Mouse (Mus musculus) liver, embryonic 14.5 days (tissue): ENCODE measurements around the gene Aak1. TPM values are rescaled to one million over a fixed set of nuclear protein-coding genes. Genes with fewer than 3 reads are reported as not detected.

Experiments used
- ATAC-seq: fragments of 200-750 bp; cut with Nextera tagmentation; 2 replicates; pipeline ENCODE4 v1.8.0; 2017; ENCODE audit warnings: moderate number of reproducible peaks, mild to moderate bottlenecking, moderate library complexity; ENCODE audit not compliant: insufficient read depth
- DNase-seq, 3 experiments: peaks; one replicate each; pipeline ENCODE4 v3.0.0-alpha.2; 2012 to 2013; ENCODE audit warnings: low read depth in 3 of 3, low spot score in 3 of 3
- H3K27ac ChIP-seq: fragments of 300-500 bp; sonication (generic); 2 replicates; pipeline ENCODE4 v1.5.1; 2014; ENCODE audit warnings: moderate library complexity, mild to moderate bottlenecking, control low read depth, inconsistent platforms
- H3K27me3 ChIP-seq: fragments of 300-500 bp; sonication (generic); 2 replicates; pipeline ENCODE4 v1.6.1; 2014; ENCODE audit warnings: mild to moderate bottlenecking, low read length, moderate library complexity; ENCODE audit not compliant: control insufficient read depth, insufficient read depth
- H3K36me3 ChIP-seq: fragments of 300-500 bp; sonication (generic); replicated peaks from 2 replicates; pipeline ENCODE4 v1.6.1; 2014; ENCODE audit warnings: low read depth; ENCODE audit not compliant: control insufficient read depth, insufficient read depth
- H3K4me1 ChIP-seq, 2 experiments: fragments of 200-500 bp in 1 of 2; fragments of 300-500 bp in 1 of 2; sonication (generic) in 1 of 2; replicated peaks; 2 replicates each; pipeline ENCODE4 v1.6.1; 2012 to 2014; ENCODE audit warnings: antibody characterized with exemption in 1 of 2, inconsistent platforms in 1 of 2, low read length in 1 of 2; ENCODE audit not compliant: control insufficient read depth in 2 of 2, insufficient read depth in 2 of 2
- H3K4me2 ChIP-seq: fragments of 300-500 bp; sonication (generic); 2 replicates; pipeline ENCODE4 v1.6.1; 2014; ENCODE audit warnings: low read depth, mild to moderate bottlenecking, control low read depth, moderate library complexity
- H3K4me3 ChIP-seq, 2 experiments: fragments of 200-500 bp in 1 of 2; fragments of 300-500 bp in 1 of 2; sonication (generic) in 1 of 2; 2 replicates each; pipeline ENCODE4 v1.5.1; 2012 to 2014; ENCODE audit warnings: low read depth in 2 of 2, low read length in 2 of 2, mild to moderate bottlenecking in 2 of 2, control low read depth in 1 of 2, inconsistent platforms in 1 of 2, moderate library complexity in 1 of 2; ENCODE audit not compliant: insufficient read depth in 1 of 2
- H3K9ac ChIP-seq: fragments of 300-500 bp; sonication (generic); replicated peaks from 2 replicates; pipeline ENCODE4 v1.6.1; 2014; ENCODE audit warnings: mild to moderate bottlenecking, control low read depth, moderate library complexity
- H3K9me3 ChIP-seq: fragments of 300-500 bp; sonication (generic); 2 replicates; pipeline ENCODE4 v1.6.1; 2016; ENCODE audit warnings: low read length, mixed read lengths; ENCODE audit not compliant: control insufficient read depth
- CTCF ChIP-seq: IDR thresholded peaks from 2 replicates; pipeline ENCODE4 v1.5.1; 2016; ENCODE audit warnings: antibody characterized with exemption, low read depth, control low read depth
- EP300 ChIP-seq: IDR thresholded peaks from 2 replicates; pipeline ENCODE4 v1.6.1; 2016; ENCODE audit warnings: antibody characterized with exemption, low read depth
- WGBS: fragments of 180-500 bp; shearing (Covaris S2); extraction: QIAGEN DNeasy Blood & Tissue Kit; methylation state at CpG from one replicate; pipeline ENCODE4 v1.1.7; 2014; ENCODE audit not compliant: insufficient replicate concordance; 5-methylcytosine and 5-hydroxymethylcytosine counted together
- polyA plus RNA-seq, 2 experiments: library from polyadenylated mRNA; depleted of rRNA in 1 of 2; stranded (reverse) in 1 of 2; unstranded in 1 of 2; fragments of >200 nt; fragmentation: Nextera tagmentation in 1 of 2; extraction: Ambion mirVana in 1 of 2; gene quantifications; 2 replicates each; pipeline versions ENCODE4 v1.2.1 to v1.2.3; 2012 to 2014

Gene Aak1
- polyA plus RNA-seq, 2 experiments: 2.4 to 4.2 TPM

- peak overlapping the region; percentile 0; the same call in 1 of the 2 replicates for H3K27ac ChIP-seq
- peak; percentile 11; the same call in 1 of the 2 replicates for ATAC-seq
These were observed 34.9 kb downstream of the Aak1 start for GRCm38 (mm10) chr6:86884230-86884629.

GRCm38 (mm10) chr6:86884746-86885145 is 35.4 kb downstream of the Aak1 start:
- Histone ChIP-seq H3K4me1 (peaks cover 18 to 35% of the 10 kb centered on the region in 2 experiments), H3K27ac (peak overlapping the region; percentile 0; the same call in 1 of the 2 replicates), H3K9me3 (no peaks in the 10 kb centered on the region), H3K27me3 (no peaks in the 10 kb centered on the region), H3K4me3 (no peak overlapping the region), H3K4me2 (peak overlapping the region; percentile 53), H3K9ac (no peak overlapping the region), H3K36me3 (no peaks in the 10 kb centered on the region)
- peak; percentile 51 to 58 (median 56) for DNase-seq
- peak; percentile 77 for TF ChIP-seq EP300
- no peak for TF ChIP-seq CTCF
- peak; percentile 86 for ATAC-seq
- 16% methylated on average over 6 of the region's 6 CpGs for WGBS

More at GRCm38 (mm10) chr6:86884230-86884629, 34.9 kb downstream of the Aak1 start:
- H3K4me3 ChIP-seq: no peak overlapping the region
- no peak overlapping the region for H3K9ac ChIP-seq
- 50% methylated on average over 2 of the region's 2 CpGs for WGBS
- no peaks in the 10 kb centered on the region for H3K36me3 ChIP-seq
- H3K4me1 ChIP-seq: peaks cover 18 to 35% of the 10 kb centered on the region in 2 experiments
- no peak for DNase-seq
- peak overlapping the region; percentile 53 for H3K4me2 ChIP-seq
- TF ChIP-seq EP300 (no peak), CTCF (no peak)
- no peaks in the 10 kb centered on the region for H3K9me3 ChIP-seq
- H3K27me3 ChIP-seq: no peaks in the 10 kb centered on the region

GRCm38 (mm10) chr6:86885816-86886529 is 36.7 kb downstream of the Aak1 start:
- Histone ChIP-seq H3K27ac (no peak overlapping the region), H3K4me1 (peaks cover 18 to 35% of the 10 kb centered on the region in 2 experiments), H3K36me3 (no peaks in the 10 kb centered on the region), H3K4me2 (no peak overlapping the region), H3K9ac (no peak overlapping the region), H3K9me3 (no peaks in the 10 kb centered on the region), H3K27me3 (no peaks in the 10 kb centered on the region), H3K4me3 (no peak overlapping the region)
- TF ChIP-seq EP300: no peak
- TF ChIP-seq CTCF: no peak
- ATAC-seq (no peak), DNase-seq (no peak)
- 57% methylated on average over 6 of the region's 6 CpGs for WGBS

GRCm38 (mm10) chr6:86886803-86887202 is 37.5 kb downstream of the Aak1 start:
- Histone ChIP-seq H3K27ac (no peak overlapping the region), H3K4me3 (no peak overlapping the region), H3K9me3 (no peaks in the 10 kb centered on the region), H3K4me1 (peaks cover 18 to 35% of the 10 kb centered on the region in 2 experiments), H3K4me2 (no peak overlapping the region), H3K27me3 (no peaks in the 10 kb centered on the region), H3K36me3 (no peaks in the 10 kb centered on the region), H3K9ac (no peak overlapping the region)
- ATAC-seq (no peak), DNase-seq (no peak)
- WGBS: 18% methylated on average over 4 of the region's 4 CpGs
- TF ChIP-seq CTCF (no peak), EP300 (no peak)

- no peak overlapping the region for H3K9ac ChIP-seq
- H3K4me2 ChIP-seq: no peak overlapping the region
- no peaks in the 10 kb centered on the region for H3K4me1 ChIP-seq
- TF ChIP-seq EP300: no peak
- TF ChIP-seq CTCF: no peak
- WGBS: 78% methylated on average over 6 of the region's 6 CpGs
- ATAC-seq (no peak), DNase-seq (no peak)
- no peak overlapping the region for H3K27ac ChIP-seq
- H3K4me3 ChIP-seq: no peak overlapping the region
- H3K27me3 ChIP-seq: no peaks in the 10 kb centered on the region
- no peaks in the 10 kb centered on the region for H3K36me3 ChIP-seq
- H3K9me3 ChIP-seq: no peaks in the 10 kb centered on the region
These were observed 48.2 kb downstream of the Aak1 start for GRCm38 (mm10) chr6:86897520-86897919.
